In the genomic region with DNA sequence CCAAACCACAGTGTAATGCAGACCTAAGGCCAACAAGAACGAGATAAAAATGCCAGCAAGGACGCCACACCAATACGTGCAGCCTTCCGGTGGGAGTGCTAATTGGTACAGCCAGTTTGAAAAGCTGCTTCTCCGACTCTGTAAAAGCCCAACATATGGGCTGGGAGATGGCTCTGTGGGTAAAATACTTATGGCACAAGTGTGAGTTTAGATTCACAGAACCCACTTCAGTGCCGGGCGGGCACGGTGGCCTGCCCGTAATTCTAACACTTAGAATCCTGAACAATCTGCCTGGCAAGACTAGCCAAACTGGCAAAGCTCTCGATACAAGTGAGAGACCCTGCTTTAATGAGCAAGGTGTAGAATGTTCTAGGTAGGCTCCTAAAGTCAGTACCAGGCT, we compare ENCODE assay signal across 27 mouse cellular contexts.
"Had no signal": no experiment of that assay in that cellular context is flagged by ENCODE, and none has a peak within 500 bp of the region (broad histone marks: within the 10 kb centered on the region; RNA-seq: fewer than 3 reads in every experiment).

No protein-coding gene starts in this region.

- H3K36me3 ChIP-seq: hindbrain, embryonic 10.5 days; hindbrain, embryonic 12.5 days; intestine, embryonic 15.5 days; limb, embryonic 10.5 days; limb, embryonic 12.5 days; liver, embryonic 12.5 days had no signal

- H3K4me2 ChIP-seq: heart, embryonic 11.5 days; hindbrain, embryonic 12.5 days; hindbrain, embryonic 14.5 days; intestine, embryonic 15.5 days; limb, embryonic 12.5 days; liver, embryonic 12.5 days had no signal

- H3K9me3 ChIP-seq: hindbrain, embryonic 10.5 days; hindbrain, embryonic 12.5 days; intestine, embryonic 15.5 days; limb, embryonic 10.5 days; limb, embryonic 12.5 days; liver, embryonic 12.5 days had no signal

- H3K27ac ChIP-seq: gastrocnemius, adult 2 months; heart, adult 2 months; hindbrain, embryonic 10.5 days; hindbrain, embryonic 12.5 days; hindbrain, embryonic 14.5 days; intestine, embryonic 15.5 days; layer of hippocampus, adult 2 months; left cerebral cortex, adult 2 months; limb, embryonic 10.5 days; limb, embryonic 12.5 days; liver, embryonic 12.5 days; liver, embryonic 14.5 days had no signal

- ATAC-seq: hindbrain, embryonic 16.5 days; inflammation-experienced regulatory T-cells, adult 6 months; intestine, embryonic 15.5 days; intestine, postnatal 0 days; liver, embryonic 12.5 days had no signal

- H3K4me3 ChIP-seq: gastrocnemius, adult 2 months; heart, adult 2 months; hindbrain, embryonic 10.5 days; hindbrain, embryonic 12.5 days; intestine, embryonic 15.5 days; layer of hippocampus, adult 2 months; left cerebral cortex, adult 2 months; limb, embryonic 10.5 days; limb, embryonic 12.5 days; liver, embryonic 12.5 days had no signal

- DNase-seq: gastrocnemius, adult 2 months; gastrocnemius, postnatal 10 days; gastrocnemius, postnatal 25 days; heart, adult 2 months; heart, postnatal 10 days; heart, postnatal 4 days; kidney, adult 18-20 months; kidney, adult 8-10 months; kidney, postnatal 10 days; kidney, postnatal 25 days; kidney, postnatal 4 days; liver; lung, adult 18-20 months had no signal

- H3K4me1 ChIP-seq: hindbrain, embryonic 12.5 days; intestine, embryonic 15.5 days; limb, embryonic 12.5 days; liver, embryonic 12.5 days had no signal

- H3K9ac ChIP-seq: hindbrain, embryonic 12.5 days; hindbrain, embryonic 14.5 days; intestine, embryonic 15.5 days; limb, embryonic 12.5 days; liver, embryonic 12.5 days; liver, embryonic 14.5 days had no signal

- H3K27me3 ChIP-seq: hindbrain, embryonic 12.5 days; intestine, embryonic 15.5 days; liver, embryonic 12.5 days had no signal
